Mouse (Mus musculus): ENCODE results near the gene Araf.
"Not testable (repeated sequence)": the region's sequence is repeated elsewhere in the genome, so short reads cannot be mapped to it uniquely, and the experiment has no call there.

Gene Araf

GRCm38 (mm10) chrX:20797681-20798080, at the start of gene Araf:
TSS of gene Araf (plus strand) at chrX:20797814.
- DNase-seq (ENCODE audit: low read depth in 2 of 2, low spot score in 2 of 2): no peak

GRCm38 (mm10) chrX:20748829-20749228, 48.8 kb upstream of the Araf start:
- no peak for DNase-seq (ENCODE audit: low read depth in 2 of 2, low spot score in 2 of 2)

- no peak for DNase-seq (ENCODE audit: low read depth in 2 of 2, low spot score in 2 of 2)
Observed at GRCm38 (mm10) chrX:20761201-20761600, 36.4 kb upstream of the Araf start.

- DNase-seq (ENCODE audit: low read depth in 2 of 2, low spot score in 2 of 2): peak; percentile 70 to 84
Observed at GRCm38 (mm10) chrX:20770697-20771381, 26.8 kb upstream of the Araf start.

GRCm38 (mm10) chrX:20771666-20772065, 25.9 kb upstream of the Araf start:
- no peak for DNase-seq (ENCODE audit: low read depth in 2 of 2, low spot score in 2 of 2)

GRCm38 (mm10) chrX:20775271-20776016, 22.2 kb upstream of the Araf start:
- DNase-seq (ENCODE audit: low read depth in 2 of 2, low spot score in 2 of 2): no peak

GRCm38 (mm10) chrX:20777619-20778018, 20.0 kb upstream of the Araf start:
- DNase-seq (ENCODE audit: low read depth in 2 of 2, low spot score in 2 of 2): no peak

GRCm38 (mm10) chrX:20787309-20787708, 10.3 kb upstream of the Araf start:
- DNase-seq (ENCODE audit: low read depth in 2 of 2, low spot score in 2 of 2): no peak

GRCm38 (mm10) chrX:20792417-20792816, 5.2 kb upstream of the Araf start:
- DNase-seq (ENCODE audit: low read depth in 2 of 2, low spot score in 2 of 2): no peak

- DNase-seq (ENCODE audit: low read depth in 2 of 2, low spot score in 2 of 2): no peak
Observed at GRCm38 (mm10) chrX:20793230-20793629, 4.4 kb upstream of the Araf start.

- no peak for DNase-seq (ENCODE audit: low read depth in 2 of 2, low spot score in 2 of 2)
Observed at GRCm38 (mm10) chrX:20794229-20794628, 3.4 kb upstream of the Araf start.

GRCm38 (mm10) chrX:20798141-20798796, 655 bp downstream of the Araf start:
- DNase-seq (ENCODE audit: low read depth in 2 of 2, low spot score in 2 of 2): peak; percentile 56 to 74

GRCm38 (mm10) chrX:20798797-20799147, 1.2 kb downstream of the Araf start:
- no peak for DNase-seq (ENCODE audit: low read depth in 2 of 2, low spot score in 2 of 2)

GRCm38 (mm10) chrX:20801456-20801855, 3.8 kb downstream of the Araf start:
- DNase-seq (ENCODE audit: low read depth in 2 of 2, low spot score in 2 of 2): no peak

- not testable (repeated sequence) for DNase-seq (ENCODE audit: low read depth in 2 of 2, low spot score in 2 of 2)
Observed at GRCm38 (mm10) chrX:20804301-20804700, 6.7 kb downstream of the Araf start.

- no peak for DNase-seq (ENCODE audit: low read depth in 2 of 2, low spot score in 2 of 2)
Observed at GRCm38 (mm10) chrX:20806295-20806694, 8.7 kb downstream of the Araf start.

- DNase-seq (ENCODE audit: low read depth in 2 of 2, low spot score in 2 of 2): no peak
Observed at GRCm38 (mm10) chrX:20816974-20817373, 19.4 kb downstream of the Araf start.

- peak; percentile 70 to 80 for DNase-seq (ENCODE audit: low read depth in 2 of 2, low spot score in 2 of 2)
Observed at GRCm38 (mm10) chrX:20819204-20819628, 21.6 kb downstream of the Araf start.

- peak; percentile 14 to 37 for DNase-seq (ENCODE audit: low read depth in 2 of 2, low spot score in 2 of 2)
Observed at GRCm38 (mm10) chrX:20819708-20820426, 22.3 kb downstream of the Araf start.

- no peak for DNase-seq (ENCODE audit: low read depth in 2 of 2, low spot score in 2 of 2)
Observed at GRCm38 (mm10) chrX:20828934-20829333, 31.3 kb downstream of the Araf start.

- no peak for DNase-seq (ENCODE audit: low read depth in 2 of 2, low spot score in 2 of 2)
Observed at GRCm38 (mm10) chrX:20847232-20847631, 49.6 kb downstream of the Araf start.

Measured in CD8-positive naive resting alpha-beta T cell, adult 2 months (primary cell).